Mouse (Mus musculus) retina, adult 2 months (tissue): ENCODE measurements around the gene Zfp345.
"Not testable (repeated sequence)": the region's sequence is repeated elsewhere in the genome, so short reads cannot be mapped to it uniquely, and the experiment has no call there.

Experiments used
- DNase-seq: peaks from one replicate; pipeline ENCODE4 v3.0.0-alpha.2; 2012; ENCODE audit warnings: low read depth, low spot score

Zfp345 gene

DNA sequence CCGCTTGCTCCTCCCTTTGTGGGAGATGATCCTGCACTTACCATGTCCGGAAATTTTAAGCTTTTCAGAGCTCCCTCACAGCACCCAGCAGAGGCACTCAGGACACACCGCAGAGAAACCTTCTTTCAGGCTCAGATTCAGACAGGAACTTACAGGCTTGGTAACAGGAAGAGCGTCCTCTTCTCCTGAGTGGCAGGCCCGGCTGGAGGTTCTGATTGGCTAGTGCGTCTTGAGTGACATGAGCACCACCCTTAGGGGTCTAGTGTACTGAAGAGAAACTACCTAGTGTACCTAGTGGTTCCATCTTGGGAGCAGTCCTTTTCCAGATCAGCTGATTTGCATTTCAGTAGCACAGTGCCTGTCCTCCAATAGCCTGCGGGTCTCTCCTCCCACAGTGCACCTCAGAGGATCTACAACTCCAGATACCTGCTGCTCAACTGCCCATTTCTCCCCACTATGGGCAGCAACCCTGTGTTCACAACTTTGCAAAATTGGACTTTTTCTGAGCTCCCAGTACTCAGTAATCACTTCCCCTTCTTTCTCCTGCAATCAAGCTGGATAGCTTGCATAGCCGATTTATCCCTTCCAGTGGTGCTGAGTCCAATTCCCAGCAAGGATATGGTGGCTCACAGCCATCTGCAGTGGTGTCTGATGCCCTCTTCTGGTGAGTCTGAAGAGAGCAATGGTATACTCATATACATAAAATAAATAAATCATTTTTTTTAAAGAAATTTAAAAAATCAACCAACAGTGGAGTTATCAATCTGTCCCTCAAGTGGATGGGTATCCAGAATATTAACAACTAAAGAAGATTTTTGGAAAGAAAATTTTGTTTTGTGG lies at the start of gene Zfp345:
Zfp345 (minus strand) TSS at position 153 of the 840 bp plus-strand sequence.
- DNase-seq: not testable (repeated sequence)

DNA sequence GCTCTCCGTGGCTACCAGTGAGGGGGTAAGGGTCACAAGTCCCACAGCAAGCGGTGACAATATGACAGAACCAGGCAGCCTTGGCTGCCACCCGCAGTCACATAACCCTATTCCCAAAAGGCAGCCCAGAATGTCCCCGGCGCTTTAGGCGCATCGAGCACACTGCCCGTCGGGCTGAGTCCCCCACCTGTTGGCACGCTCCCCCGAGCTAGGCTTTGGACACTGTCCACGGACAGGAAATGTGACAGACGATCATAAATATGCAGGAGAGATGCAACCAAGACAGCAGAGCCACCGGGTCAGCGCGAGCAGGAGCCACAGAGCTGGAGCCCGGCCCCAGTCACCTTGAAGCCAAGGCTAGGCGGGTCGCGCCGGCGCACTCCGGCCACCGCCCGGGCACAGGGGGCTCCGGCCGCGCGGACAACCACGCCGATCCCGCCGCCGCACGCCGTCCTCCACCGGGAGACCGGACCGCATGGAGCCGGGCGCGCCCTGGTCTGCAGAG lies 40.9 kb upstream of the Zfp345 start:
- no peak for DNase-seq

DNA sequence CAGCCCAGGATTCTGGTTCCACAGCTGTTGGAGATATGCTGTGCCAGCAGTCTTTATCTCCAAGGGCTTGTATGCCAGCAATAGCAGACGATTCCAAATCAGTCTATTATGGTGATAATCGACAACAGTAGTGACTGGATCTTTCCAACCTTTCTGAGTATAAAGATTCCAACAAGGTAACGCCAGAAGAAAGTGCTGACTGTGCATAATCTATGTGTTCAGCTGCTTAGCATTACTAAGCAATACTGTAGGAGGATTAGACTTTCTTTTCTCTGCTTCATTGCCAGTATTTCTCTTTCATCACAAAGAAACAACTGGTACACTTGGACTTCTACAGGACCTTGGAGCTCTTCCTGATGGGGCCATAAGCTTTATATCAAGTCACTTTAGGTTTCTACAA lies 27.9 kb upstream of the Zfp345 start:
- no peak for DNase-seq

DNA sequence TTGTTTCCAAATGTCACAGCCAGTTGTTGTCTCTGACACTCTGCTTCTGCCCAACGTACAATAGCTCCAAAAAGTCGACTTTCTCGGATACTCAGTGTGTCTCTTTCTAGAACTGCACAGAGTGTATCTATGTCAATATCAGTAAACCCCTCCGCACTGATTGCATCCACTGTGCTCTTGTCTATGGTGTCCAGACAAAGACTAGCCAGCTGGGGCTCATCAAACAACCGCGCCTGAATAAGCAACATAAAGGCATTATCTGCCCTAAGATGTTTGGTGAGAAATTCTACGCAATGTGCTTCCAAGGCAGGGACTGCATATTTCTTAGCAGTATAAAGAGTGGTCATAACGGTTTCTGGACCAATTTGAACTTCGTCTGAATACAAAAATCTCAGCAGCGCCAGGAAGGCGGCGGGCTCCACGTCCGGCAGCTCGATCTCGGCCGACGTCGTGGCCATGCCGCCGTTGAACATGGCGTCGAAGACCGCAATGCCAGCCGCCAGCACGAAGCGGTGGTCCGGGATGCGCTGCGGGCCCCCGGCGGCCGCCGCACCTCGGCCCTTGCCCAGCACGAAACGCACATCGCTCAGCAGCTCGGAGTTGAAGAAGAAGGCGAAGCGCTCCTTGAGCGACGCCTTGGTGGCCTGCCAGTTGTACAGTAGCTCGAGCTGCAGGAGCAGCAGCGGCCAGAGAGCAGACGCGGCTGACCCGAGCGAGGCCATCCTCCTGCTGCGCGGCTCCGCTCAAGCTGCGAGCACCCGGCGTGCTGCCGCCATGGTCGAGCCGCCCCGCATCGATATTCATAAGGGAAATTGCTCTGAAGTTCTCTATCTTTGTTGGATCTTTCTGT lies 15.5 kb upstream of the Zfp345 start:
- DNase-seq: not testable (repeated sequence)

DNA sequence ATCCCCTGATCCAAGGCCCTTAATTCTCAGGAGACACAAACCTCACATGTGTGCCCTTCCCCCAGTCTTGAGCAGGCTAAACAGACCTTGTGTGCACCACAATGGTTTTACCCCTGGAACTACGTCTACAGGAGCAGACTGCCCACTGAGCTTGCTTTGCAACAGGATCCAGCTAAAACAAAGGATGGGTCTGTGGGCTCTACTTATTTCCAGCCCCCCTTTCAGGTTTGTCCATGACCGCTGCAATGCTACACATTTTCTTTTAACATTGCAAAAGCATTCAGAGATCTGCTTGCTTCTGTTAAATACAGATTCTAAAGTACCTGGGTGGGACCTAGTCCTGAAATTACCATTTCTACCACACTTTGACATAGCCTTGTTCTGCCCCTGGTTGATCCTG lies 8.1 kb upstream of the Zfp345 start:
- no peak for DNase-seq

DNA sequence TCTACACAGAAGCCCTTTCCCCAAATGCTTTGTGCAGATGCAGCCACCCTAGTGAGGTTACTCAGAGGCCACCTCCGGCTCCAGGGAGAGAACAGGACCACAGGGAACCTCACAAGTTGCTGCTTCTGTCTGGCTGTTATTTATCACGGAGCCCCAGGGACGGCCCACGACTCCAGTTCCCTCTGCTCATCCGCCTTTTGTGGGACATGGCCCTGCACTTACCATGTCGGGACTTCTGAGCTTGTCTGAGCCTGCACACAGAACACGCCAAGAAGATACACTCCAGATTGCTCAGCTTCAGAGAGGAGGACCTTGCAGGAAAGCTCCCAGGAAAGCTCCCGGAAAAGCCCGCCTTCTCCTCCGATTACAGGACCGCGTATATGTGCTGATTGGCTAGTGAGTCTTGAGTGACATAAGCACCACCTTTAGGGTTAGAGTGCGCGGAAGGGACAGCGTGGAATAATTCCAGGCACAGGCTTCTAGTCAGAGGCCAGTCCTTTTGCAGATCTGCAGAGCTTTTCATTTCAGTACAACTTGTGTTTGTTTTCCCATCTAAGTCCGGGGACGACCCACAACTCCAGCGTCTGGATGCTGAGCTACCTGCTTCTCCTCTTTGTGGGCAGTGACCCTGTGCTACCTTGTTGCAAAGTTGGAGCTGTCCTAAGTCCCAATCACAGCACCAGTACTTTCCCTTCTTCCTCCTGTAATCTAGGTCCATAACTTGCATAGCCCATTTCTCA lies 33.5 kb downstream of the Zfp345 start, which contains the start of gene Zfp442:
Zfp442 (minus strand) TSS at position 307 of the 740 bp plus-strand sequence.
- peak; percentile 46 for DNase-seq

DNA sequence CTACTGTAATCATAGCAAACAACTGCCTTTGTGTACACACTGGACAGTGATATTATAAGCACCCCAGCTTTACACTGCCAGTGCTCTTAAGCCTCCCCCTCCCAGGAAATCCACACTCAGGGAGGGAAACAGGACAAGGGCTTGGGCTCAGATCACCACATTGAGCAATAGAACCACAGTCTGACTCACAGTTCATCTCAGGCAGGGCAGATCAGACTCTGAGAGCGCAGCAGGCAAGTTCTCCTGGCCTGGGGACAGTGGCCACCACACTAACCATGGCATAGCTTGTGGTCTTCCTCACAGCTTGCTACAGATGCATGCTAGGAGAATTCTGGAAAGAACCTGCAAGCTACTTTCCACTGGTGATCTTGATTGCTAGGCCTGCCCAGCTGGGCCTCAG lies 45.8 kb downstream of the Zfp345 start:
- not testable (repeated sequence) for DNase-seq
